Mouse (Mus musculus) lung, embryonic 14.5 days (tissue): ENCODE results near the gene Tmem165. TPM values are rescaled to one million over a fixed set of nuclear protein-coding genes. Genes with fewer than 3 reads are reported as not detected.

Experiments
- ATAC-seq: fragments of 200-750 bp; cut with Nextera tagmentation; 2 replicates; pipeline ENCODE4 v1.8.0; 2017; ENCODE audit warnings: mild to moderate bottlenecking, moderate TSS enrichment, moderate library complexity; ENCODE audit not compliant: insufficient read depth
- DNase-seq: peaks from one replicate; pipeline ENCODE4 v3.0.0-alpha.2; 2015
- H3K27ac ChIP-seq: fragments of 300-500 bp; sonication (generic); 2 replicates; pipeline ENCODE4 v1.5.1; 2014; ENCODE audit warnings: low read depth, mild to moderate bottlenecking, moderate library complexity
- H3K27me3 ChIP-seq: fragments of 300-500 bp; sonication (generic); 2 replicates; pipeline ENCODE4 v1.6.1; 2014; ENCODE audit warnings: low read length, control low read depth; ENCODE audit not compliant: insufficient read depth
- H3K36me3 ChIP-seq: fragments of 300-500 bp; sonication (generic); 2 replicates; pipeline ENCODE4 v1.6.1; 2014; ENCODE audit warnings: control low read depth; ENCODE audit not compliant: insufficient read depth
- H3K4me1 ChIP-seq: fragments of 300-500 bp; sonication (generic); 2 replicates; pipeline ENCODE4 v1.6.1; 2014; ENCODE audit warnings: antibody characterized with exemption, control low read depth; ENCODE audit not compliant: insufficient read depth
- H3K4me2 ChIP-seq: fragments of 300-500 bp; sonication (generic); 2 replicates; pipeline ENCODE4 v1.6.1; 2014; ENCODE audit warnings: mild to moderate bottlenecking
- H3K4me3 ChIP-seq: fragments of 300-500 bp; sonication (generic); 2 replicates; pipeline ENCODE4 v1.5.1; 2014; ENCODE audit warnings: low read depth, low read length
- H3K9ac ChIP-seq: fragments of 300-500 bp; sonication (generic); 2 replicates; pipeline ENCODE4 v1.6.1; 2014
- H3K9me3 ChIP-seq: fragments of 300-500 bp; sonication (generic); 2 replicates; pipeline ENCODE4 v1.6.1; 2016; ENCODE audit warnings: low read depth, low read length, control low read depth
- CTCF ChIP-seq: IDR thresholded peaks from 2 replicates; pipeline ENCODE4 v1.5.1; 2016; ENCODE audit warnings: antibody characterized with exemption, low read depth
- WGBS: fragments of 180-500 bp; shearing (Covaris S2); extraction: QIAGEN DNeasy Blood & Tissue Kit; methylation state at CpG from one replicate; pipeline ENCODE4 v1.1.7; 2014; 5-methylcytosine and 5-hydroxymethylcytosine counted together
- polyA plus RNA-seq: library from polyadenylated mRNA; unstranded; fragments of >200 nt; fragmentation: Nextera tagmentation; extraction: Ambion mirVana; gene quantifications from 2 replicates; pipeline ENCODE4 v1.2.1, GENCODE M21; 2014

Tmem165 gene
- polyA plus RNA-seq, 1 experiment from 2014 or later, result 137 TPM

DNA sequence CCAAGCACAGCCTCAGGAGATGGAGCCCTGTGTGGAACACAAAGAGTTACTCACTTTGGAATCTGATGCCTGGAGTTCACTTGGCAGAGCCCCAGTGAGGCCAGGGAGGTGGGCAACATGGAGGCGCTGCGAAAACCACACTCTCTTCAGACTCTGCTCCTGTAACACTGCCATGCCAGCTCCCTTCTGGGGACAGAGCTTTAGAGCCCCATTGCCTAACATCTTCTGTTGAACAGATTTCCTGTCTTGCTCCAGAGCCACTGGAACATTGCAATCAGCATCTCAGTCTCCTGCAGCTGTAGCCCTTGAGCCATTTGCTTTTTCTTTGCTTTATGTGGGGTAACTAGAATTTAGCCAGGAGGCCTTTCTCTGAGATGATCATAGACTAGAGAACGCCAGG is 1.4 kb upstream of the Tmem165 start:
- Histone ChIP-seq H3K4me2 (no peak overlapping the region; the same call in 1 of the 2 replicates), H3K36me3 (peaks cover 7% of the 10 kb centered on the region; the same call in 1 of the 2 replicates), H3K27me3 (no peaks in the 10 kb centered on the region), H3K9ac (no peak overlapping the region), H3K4me1 (peaks cover 8% of the 10 kb centered on the region), H3K4me3 (no peak overlapping the region), H3K9me3 (no peaks in the 10 kb centered on the region), H3K27ac (peak overlapping the region; percentile 4; the same call in 1 of the 2 replicates)
- WGBS, result 44% methylated on average over 3 of the region's 3 CpGs
- ATAC-seq, result no peak
- TF ChIP-seq CTCF, result no peak
- DNase-seq, result peak; percentile 16

DNA sequence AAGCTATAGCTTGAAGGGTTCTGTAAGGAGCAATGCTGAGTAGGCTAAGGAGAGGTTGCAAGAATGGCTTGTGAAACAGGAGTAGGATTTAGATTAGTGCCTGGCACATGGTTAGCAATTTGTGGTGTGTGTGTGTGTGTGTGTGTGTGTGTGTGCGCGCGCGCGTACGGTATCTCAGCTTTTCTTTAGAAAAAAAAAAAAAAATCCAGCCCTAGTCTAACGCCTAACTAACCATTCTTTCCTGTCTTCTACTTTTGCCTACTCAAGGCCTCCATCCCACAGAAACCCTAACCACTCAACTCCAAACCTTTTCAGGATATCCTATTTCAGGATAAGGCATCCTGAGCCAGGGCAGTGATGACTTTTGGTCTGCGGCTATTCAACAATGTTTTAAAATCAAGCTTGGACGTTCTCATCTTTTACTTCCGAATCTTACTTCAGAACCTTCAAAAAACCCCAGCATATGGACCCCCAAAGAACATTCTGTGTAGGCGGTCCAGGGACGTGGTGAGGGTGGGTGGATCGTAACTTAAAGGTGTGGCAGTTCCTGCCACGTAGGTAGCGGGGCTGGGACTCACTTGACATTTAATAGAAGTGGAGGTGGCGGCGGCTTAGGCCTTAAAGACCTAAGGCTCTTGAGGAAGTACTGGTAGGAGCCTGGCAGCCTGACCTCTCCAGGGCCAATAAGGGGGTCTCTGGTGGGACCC is 484 bp upstream of the Tmem165 start:
- Histone ChIP-seq H3K27me3 (no peaks in the 10 kb centered on the region), H3K4me2 (peak overlapping the region; percentile 85), H3K36me3 (peaks cover 7% of the 10 kb centered on the region; the same call in 1 of the 2 replicates), H3K4me3 (peak overlapping the region; percentile 87), H3K9me3 (no peaks in the 10 kb centered on the region), H3K4me1 (peaks cover 8% of the 10 kb centered on the region), H3K9ac (peak overlapping the region; percentile 92), H3K27ac (peak overlapping the region; percentile 97; the same call in 1 of the 2 replicates)
- DNase-seq, result no peak
- no peak for TF ChIP-seq CTCF
- ATAC-seq, result peak; percentile 36
- WGBS, result 37% methylated on average over 17 of the region's 17 CpGs

DNA sequence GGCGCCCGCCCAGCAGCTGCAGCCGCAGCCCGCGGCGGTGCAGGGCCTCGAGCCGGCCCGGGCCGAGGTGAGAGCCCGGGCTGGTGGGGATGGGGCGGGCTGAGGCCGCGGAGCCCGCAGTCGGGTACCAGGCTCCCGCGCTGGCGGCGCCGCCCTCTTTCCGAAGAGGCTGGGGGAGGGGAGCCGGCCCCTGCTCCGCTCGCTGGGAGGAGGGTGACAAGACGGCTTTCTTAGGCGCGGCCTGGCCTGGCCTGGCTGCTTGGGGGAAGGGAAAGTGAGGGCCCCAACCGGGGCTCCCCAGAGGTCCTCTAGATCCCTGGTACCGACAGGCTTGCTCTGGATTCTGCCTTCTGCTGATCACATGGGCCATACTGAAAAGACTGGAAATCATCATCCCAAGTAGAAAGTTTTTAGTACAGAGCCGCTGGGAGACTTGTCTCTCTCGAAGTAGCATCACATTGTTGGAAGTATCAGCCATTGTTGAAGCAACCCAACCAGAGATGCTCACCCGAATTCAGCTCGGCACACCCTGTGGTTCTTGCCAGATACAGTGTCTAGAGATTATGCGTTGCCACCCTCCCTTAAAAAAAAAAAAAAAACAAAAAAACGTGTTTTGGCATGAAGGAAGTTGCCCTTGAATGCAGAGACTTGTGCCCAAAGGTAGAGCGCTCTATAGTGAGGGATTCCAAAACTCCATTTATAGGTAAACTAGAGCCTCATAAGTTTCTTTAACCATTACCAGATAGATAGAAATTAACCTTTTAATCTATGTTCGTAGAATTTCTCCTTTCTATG is 803 bp downstream of the Tmem165 start:
- DNase-seq (peak; percentile 89), ATAC-seq (peak; percentile 91)
- H3K4me1 ChIP-seq, result peaks cover 8% of the 10 kb centered on the region
- H3K4me3 ChIP-seq, result peak overlapping the region; percentile 87
- no peaks in the 10 kb centered on the region for H3K27me3 ChIP-seq
- no peak for TF ChIP-seq CTCF
- peak overlapping the region; percentile 97 for H3K27ac ChIP-seq
- peak overlapping the region; percentile 85 for H3K4me2 ChIP-seq
- H3K36me3 ChIP-seq, result peaks cover 7% of the 10 kb centered on the region; the same call in 1 of the 2 replicates
- 4% methylated on average over 38 of the region's 38 CpGs for WGBS
- H3K9me3 ChIP-seq, result no peaks in the 10 kb centered on the region
- peak overlapping the region; percentile 92 for H3K9ac ChIP-seq

DNA sequence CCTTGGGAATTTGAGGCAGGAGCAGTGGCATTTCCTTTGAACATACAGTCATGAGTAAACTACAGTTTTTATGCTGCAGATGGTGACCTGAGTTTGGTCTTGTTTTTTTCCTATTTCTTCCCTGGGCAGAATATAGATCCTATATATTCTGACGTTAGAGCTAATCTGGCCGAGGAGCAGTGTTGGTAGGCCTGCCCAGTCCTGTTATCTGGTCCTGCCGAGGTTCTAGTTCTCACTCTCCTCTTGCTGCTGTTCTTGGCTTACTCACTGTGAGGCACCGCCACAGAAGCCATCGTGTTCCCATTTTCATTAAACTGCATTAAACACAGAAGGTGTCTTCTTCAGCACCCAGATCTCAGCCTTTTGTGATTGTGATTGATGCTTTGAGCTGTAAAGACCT is 4.2 kb downstream of the Tmem165 start:
- Histone ChIP-seq H3K4me3 (no peak overlapping the region), H3K27ac (no peak overlapping the region), H3K9me3 (no peaks in the 10 kb centered on the region), H3K27me3 (no peaks in the 10 kb centered on the region), H3K9ac (no peak overlapping the region), H3K4me1 (peaks cover 8% of the 10 kb centered on the region), H3K4me2 (no peak overlapping the region), H3K36me3 (peaks cover 21% of the 10 kb centered on the region; the same call in 1 of the 2 replicates)
- 70% methylated on average over 5 of the region's 5 CpGs for WGBS
- DNase-seq (no peak), ATAC-seq (no peak)
- no peak for TF ChIP-seq CTCF

DNA sequence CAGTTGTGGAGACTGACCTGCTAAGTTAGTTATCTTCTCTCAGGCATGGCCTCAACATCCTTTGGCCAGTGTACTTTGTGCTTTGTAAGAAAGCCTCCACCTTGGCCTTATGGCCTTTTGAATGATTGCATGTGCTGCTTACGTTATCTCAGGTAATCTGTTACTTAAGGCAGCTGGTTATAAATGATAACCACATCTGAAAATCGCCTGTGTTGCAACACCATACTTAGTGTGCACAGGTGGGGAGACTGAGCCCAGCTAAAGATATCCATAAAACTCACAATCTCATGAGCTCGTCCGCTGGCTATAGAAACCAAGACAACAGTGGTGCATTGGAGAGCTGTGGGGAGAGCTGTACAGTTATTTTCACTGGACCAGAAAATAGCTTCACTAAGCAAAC is 6.9 kb downstream of the Tmem165 start:
- Histone ChIP-seq H3K27me3 (no peaks in the 10 kb centered on the region), H3K4me3 (no peak overlapping the region), H3K27ac (no peak overlapping the region), H3K4me1 (peaks cover under 1% of the 10 kb centered on the region; the same call in 1 of the 2 replicates), H3K9ac (no peak overlapping the region), H3K9me3 (no peaks in the 10 kb centered on the region), H3K4me2 (no peak overlapping the region), H3K36me3 (peaks cover 33% of the 10 kb centered on the region; the same call in 1 of the 2 replicates)
- 83% methylated on average over 4 of the region's 4 CpGs for WGBS
- TF ChIP-seq CTCF, result no peak
- ATAC-seq (no peak), DNase-seq (no peak)

DNA sequence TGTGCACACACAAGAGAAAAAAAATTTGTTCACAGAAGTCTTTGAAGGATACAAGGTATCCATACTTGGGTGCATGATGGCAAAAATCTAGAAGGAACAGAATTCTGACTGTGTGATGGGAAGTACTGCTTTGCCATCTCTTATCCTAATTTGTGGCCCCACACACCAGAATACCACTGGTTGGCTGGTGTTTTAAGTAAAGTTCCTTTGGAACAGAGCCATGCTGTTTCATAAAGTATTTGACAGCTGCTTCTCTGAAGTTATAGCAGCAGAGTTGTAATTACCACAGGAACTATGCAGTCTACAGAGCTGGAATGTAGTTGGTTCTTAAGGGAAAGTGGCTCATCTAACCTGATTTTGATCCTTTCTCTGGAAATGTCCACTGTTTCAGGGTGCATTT is 9.4 kb downstream of the Tmem165 start:
- Histone ChIP-seq H3K36me3 (peaks cover 33% of the 10 kb centered on the region; the same call in 1 of the 2 replicates), H3K4me2 (no peak overlapping the region), H3K9me3 (no peaks in the 10 kb centered on the region), H3K4me3 (no peak overlapping the region), H3K9ac (no peak overlapping the region), H3K4me1 (no peaks in the 10 kb centered on the region), H3K27me3 (no peaks in the 10 kb centered on the region), H3K27ac (no peak overlapping the region)
- ATAC-seq (no peak), DNase-seq (peak; percentile 50)
- no peak for TF ChIP-seq CTCF

DNA sequence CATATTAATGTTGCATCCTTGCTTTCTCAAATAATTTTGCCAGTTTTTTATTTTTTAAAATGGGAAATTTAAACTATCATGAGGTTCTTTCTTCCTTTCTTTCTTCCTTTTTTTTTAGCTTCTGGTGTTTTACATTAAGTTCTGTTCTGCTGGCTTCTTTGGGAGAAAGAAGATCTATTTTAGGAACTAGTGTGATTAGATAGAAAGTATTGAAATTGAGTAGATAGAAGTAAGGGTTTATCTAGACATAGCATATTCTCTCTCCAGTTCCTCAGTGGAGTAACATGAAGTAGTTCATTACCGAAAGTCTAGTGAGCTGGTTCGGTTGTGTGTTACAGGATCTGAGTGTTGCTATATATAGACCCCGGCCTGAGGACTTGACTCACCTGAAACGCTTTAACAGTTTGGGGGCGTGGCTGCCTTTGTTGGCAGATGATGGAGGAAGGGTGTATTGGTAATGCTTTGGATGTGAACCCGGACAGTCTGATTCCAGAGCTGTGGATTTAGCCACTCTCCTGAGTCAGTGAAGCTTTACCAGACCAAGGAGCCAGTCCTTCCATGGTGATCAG is 10.8 kb downstream of the Tmem165 start:
- Histone ChIP-seq H3K27me3 (no peaks in the 10 kb centered on the region), H3K4me3 (no peak overlapping the region), H3K9me3 (no peaks in the 10 kb centered on the region), H3K9ac (no peak overlapping the region), H3K4me2 (no peak overlapping the region), H3K27ac (no peak overlapping the region), H3K4me1 (no peaks in the 10 kb centered on the region), H3K36me3 (peaks cover 36% of the 10 kb centered on the region)
- ATAC-seq, result no peak
- no peak for TF ChIP-seq CTCF
- 69% methylated on average over 6 of the region's 6 CpGs for WGBS
- DNase-seq, result no peak
